Mouse (Mus musculus): ENCODE data around the gene Atg4b.
A peak's percentile ranks its signal among the peaks of the same experiment; 100 is the strongest.

Gene Atg4b

DNA sequence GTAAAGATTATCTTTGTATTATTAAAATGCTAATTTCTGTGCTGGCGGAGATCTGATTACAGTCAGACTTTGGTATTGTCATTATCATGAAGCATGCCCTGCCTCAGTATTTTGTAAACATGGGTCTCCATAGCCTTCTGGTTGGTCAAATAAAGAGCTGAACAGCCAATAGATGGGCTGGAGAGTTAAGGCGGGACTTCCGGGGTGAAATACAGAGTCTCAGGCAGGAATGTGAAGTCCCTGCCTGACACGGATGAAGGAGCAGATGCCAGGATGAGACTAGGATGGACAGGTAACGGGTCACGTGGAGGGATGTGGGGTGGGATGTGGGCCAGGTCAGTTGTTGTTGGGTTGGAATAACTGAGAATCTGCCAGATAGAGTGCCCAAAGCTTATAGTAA is at the start of gene Atg4b:
Gene Atg4b (plus strand): TSS at position 211 of the 400 bp plus-strand sequence.
- DNase-seq (ENCODE audit: low spot score): no peak

DNA sequence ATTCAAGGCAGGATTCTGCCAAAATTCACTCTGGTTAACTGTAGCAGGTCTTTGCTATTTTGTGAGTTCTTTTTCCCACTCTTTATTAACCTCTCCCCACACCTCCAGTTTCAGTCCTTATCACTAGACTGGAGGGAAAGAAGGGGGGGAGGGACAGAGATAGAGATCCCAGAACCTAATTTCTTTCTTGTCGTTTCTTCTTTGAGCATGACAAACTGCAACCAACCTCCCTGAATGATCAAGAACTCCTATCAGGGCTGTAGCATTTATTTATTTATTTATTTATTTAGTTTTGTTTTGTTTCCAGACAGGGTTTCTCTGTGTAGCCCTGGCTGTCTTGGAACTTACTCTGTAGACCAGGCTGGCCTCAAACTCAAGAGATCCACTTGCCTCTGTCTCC is 49.2 kb upstream of the Atg4b start:
- DNase-seq (ENCODE audit: low spot score): no peak

DNA sequence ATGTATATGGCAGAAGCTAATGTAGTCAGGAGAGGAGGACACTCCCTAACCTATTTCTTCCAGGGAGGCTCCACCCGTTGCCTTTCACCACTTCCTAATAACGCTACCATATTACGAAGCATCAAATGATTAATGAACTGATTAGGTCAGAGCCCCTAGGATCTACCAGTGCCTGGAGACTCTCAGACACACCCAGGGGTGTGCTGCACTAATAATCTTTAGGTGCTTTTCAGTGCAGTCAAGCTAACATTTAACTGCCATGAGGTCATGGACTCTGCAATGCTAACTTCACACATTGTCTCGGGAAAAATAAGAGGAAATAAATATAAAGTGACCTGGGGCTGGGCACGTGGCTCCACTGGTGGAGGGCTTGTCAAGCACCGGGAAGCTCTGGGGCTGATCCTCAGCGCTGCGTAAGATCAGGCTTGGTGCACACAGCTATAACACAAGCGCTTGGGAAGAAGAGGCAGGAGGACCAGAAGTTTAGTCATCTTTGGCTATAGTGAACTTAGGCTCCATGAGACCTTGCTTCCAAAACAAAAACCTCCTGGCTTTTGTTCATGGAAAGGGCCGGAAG is 47.7 kb upstream of the Atg4b start:
- no peak for DNase-seq (ENCODE audit: low spot score)

DNA sequence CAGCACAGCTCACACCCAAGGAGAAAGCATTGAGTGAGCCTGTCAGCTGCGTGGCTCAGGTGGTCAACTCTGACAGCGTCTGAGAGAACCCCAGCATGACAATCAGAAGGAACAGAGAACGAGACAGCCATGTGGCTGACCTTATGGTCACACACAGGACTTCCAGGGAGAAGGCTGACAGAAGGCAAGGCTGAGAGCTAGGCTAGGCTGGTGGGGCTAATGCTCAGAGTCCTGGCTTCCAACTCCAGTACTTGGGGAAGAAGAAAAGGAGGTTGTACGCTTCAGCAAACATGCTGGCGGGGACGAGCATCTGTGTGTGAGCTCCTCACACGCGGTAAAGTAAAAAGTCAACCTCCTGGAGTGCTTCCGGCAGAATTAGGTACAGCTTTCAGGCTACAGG is 47.0 kb upstream of the Atg4b start:
- DNase-seq (ENCODE audit: low spot score): no peak

DNA sequence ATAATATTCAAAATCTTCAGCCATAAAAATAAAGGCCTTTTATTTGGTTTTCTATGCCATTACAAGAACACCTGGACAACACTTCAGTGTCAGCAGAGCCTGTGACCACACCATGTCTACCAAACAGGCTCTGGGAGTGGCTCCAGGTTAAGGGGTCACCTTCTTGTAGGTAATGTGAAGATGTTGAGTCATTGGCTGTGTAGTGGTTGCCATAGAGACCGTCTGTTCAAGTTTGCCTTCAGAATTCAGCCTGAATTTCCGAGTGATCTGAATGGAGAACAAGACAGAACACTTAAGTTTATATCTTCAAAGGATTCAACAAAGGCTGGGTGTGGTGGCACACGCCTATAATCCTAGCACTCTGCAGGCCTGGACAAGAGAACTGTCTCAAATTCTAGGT is 45.9 kb upstream of the Atg4b start:
- DNase-seq (ENCODE audit: low spot score): no peak

DNA sequence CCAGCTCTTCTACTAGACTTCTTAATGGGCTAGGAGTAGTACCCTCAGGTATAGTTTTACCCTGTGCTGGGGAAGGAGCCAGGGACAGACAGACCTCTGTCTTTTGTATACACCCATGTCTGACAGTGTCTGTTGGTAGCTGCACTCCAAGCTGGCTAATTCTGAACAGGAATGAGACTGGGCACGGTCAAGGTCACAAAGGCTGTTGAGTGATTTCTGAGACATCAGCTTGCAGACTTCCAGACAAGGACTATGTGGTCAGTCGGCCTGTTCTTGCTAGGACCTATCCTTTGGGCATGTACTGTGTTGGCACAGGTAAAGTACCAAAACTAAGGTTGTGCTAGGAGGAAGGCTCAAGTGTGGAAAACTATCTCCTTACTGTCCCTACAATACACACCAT is 35.1 kb upstream of the Atg4b start:
- no peak for DNase-seq (ENCODE audit: low spot score)

DNA sequence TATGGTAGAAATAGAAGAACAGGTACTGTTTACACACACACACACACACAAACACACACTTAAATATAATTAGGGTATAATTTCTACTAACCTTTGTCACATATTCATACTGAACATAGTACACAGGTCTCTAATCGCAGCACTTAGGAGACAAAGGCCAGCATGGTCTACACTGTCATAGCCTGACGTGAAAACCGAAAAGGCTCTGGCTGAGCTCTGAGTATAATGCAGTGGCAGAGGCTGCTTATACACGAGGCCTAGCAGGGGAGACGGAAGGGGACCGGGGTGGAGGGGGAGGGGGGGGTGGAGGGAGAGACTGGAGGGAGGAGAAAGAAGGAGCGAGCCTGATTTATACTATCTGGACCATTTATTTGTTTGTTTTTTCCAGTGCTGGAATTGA is 29.7 kb upstream of the Atg4b start:
- DNase-seq (ENCODE audit: low spot score): no peak

DNA sequence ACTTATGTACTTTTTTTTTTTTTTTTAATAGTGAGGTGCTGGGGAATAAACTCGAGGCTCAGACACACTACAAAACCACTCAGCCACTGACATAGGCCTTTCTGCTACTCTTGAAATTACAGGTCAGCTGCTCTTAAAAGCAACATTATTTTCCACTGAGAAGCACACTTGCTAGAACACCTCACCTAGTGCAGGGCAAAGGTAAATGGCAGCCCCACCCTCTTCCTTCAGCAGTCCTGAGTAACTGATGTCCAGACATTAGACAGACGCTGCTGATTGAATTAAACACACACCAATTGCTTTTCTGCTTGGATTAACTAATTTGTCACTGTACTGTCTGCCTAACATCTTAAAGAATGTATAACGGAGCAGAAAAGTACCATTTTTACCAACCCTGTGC is 26.7 kb upstream of the Atg4b start:
- no peak for DNase-seq (ENCODE audit: low spot score)

DNA sequence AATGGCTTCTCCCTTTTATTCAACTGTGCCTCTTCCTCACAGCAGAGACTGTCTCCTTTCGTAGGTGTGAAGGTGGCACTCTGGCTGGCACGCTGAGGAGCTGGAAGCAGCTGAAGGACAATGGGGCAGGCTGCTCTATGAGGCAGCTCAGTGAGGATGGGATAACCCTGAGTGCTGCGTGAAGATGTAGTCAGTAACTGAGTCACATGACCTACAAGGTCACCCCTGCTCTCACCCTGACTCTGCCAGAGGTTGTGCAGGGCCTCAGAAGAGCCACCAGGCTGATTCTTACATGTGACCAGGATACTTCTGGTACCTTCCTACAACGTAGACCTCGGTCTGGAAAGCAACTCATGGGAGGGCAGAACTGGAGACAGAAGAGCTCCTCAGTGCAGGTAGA is 25.6 kb upstream of the Atg4b start:
- DNase-seq (ENCODE audit: low spot score): no peak

DNA sequence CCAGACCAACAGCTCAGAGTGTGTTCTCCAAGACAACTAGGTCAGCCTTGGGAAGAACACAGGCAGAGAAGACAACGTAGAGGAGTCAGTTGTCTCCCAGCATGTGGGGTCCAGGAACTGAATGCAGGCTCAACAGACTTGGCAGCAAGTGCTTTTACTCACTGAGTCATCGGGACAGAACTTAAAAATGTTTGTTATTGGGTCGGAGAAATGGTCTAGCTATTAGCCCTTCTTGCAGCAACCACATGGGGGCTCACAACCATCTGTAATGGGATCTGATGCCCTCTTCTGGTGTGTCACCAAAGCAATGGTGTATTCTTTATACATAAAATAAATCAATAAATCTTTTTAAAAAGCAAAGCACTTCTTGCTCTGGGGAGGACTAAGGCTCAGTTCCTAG is 25.2 kb upstream of the Atg4b start:
- DNase-seq (ENCODE audit: low spot score): no peak

DNA sequence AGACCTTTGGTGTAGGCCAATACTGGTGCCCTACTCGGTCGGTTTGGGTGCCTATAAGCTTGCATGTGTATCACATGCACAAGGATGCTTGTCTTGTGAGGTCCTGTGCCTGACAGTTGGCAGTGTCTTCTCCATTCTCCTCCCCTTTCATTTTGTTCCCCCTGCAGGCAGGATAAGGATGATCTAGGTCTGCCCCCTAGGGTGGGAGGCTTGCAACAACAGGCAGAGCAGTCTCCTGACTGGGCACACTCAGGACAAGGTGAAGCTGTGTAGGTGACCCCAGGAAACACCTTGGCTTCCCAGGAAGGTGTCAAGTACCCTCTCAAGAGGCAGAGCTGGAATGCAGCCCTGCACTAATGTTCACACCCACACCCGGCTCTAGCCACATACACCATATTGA is 24.3 kb upstream of the Atg4b start:
- peak; percentile 28 for DNase-seq (ENCODE audit: low spot score)

DNA sequence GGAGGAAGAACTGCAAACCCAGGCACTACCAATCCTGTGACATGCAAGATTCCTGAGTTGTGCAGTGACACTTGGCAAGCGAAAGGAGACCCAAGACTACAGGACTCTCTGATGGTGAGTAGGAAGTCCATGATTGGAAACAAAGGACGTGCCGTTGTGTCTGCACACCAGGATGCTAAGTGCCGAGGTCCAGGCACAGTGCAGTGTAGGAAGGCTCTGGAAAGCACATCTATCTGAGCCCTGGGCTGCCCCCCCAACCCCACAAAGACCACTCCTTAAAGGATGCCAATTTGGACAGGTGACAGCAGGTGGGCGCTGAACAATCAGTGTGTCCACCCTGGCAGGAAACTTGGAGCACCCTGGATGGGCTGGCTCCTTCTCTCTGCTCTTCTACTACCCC is 20.2 kb upstream of the Atg4b start:
- no peak for DNase-seq (ENCODE audit: low spot score)

DNA sequence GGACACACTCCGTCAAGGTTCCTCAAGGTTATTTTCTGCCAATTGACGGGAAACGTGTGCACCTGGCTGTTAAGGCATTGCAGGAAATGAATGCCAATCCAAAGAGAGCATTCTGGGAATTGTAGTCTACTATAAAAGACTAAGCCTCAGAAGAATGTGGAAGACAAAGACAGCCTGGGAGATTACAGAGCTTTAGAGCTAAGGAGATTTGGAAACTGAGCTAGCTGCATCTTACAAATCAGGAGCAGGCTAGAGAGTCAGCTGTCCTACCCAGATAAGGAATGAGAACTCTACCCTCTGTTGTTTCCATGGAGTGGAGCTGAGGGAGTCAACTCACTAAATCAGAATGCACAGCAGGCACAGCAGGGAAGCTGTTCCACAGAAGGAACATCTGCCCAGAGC is 19.4 kb upstream of the Atg4b start:
- DNase-seq (ENCODE audit: low spot score): no peak

DNA sequence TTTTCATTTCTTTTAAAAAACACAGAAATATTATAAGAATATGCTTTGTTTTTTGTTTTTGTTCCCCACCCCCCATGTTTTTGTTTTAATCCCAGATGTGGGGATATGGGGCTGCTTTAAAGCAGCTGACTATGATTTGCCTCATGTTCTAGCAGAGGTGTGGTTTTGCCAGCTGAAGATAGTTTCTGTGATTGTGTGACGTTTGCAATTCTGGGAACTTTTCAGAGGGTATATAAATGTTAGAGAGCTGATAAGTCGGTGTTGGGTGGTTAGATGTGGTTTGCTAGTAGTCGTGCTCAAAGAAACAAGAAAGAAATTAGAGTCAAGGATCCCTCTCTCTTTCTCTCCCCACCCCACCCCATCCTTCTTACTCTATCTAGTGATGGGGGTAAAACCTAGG is 15.4 kb upstream of the Atg4b start:
- DNase-seq (ENCODE audit: low spot score): peak; percentile 22

DNA sequence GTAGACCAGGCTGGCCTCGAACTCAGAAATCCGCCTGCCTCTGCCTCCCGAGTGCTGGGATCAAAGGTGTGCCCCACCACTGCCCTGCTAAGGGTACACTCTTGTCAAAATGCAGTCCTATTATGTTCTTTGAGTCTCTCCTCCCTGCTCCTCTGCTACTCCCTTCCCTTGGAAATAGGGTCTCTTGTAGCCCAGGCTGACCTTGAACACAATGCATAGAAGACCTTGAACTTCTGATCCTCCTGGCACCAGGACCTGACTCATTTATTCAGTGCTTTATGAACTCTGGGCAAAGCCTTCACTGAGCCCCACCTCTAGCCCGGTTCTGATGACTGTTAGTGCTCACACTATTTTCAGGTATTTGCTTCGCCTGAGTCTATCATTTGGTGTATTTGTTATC is 13.6 kb upstream of the Atg4b start:
- DNase-seq (ENCODE audit: low spot score): no peak

DNA sequence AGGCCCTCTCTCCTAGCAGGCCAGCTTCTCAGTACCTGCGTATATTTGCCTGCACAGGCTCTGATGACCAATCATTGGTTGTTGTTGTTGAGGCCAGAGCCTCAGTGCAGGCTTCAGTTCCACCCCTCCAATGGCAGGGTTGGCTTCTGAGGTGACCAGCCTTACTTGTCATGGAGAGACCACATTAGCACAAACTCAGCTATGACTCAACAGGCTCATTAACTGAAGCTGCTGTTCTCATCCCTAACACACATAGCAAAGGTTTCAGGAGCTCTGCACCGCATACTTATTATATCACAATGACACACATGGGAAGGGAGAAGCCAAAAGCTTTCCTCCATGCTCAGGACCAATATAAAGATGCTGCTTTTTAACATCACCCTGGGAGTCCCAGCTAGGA is 10.6 kb upstream of the Atg4b start:
- no peak for DNase-seq (ENCODE audit: low spot score)

DNA sequence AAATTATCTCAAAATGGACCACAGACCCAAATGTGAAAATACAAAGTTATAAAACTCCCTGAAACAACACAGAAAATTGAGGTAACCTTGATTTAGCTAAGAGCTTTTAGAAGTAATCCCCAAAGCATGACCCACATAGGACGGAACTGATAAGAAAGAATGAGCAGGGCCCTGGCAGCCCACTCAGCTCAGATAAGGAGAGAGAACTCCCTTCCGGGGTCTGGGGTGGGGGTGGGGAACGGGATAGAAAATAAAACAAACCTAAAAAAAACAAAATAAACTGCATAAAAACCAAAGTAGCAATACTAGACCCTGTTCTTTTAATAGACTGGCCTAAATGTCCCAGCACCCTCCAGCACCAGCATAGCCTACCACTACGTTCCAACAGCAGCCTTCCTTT is 9.3 kb upstream of the Atg4b start:
- no peak for DNase-seq (ENCODE audit: low spot score)

DNA sequence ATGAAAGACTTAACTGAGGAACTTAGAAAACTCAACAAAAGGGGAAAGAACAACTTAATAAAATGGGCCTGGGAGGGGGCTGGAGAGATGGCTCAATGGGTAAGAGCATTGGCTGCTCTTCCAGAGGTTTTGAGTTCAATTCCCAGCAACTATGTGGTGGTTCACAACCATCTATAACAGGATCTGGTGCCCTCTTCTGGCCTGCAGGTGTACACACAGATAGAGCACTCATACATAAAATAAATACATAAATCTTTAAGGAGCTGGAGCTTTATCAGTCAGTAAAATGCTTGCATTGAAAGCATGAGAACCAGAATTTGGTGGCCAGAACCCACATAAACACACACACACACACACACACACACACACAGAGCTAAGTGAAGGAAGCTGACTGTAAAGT is 8.4 kb upstream of the Atg4b start:
- peak; percentile 7 for DNase-seq (ENCODE audit: low spot score)

DNA sequence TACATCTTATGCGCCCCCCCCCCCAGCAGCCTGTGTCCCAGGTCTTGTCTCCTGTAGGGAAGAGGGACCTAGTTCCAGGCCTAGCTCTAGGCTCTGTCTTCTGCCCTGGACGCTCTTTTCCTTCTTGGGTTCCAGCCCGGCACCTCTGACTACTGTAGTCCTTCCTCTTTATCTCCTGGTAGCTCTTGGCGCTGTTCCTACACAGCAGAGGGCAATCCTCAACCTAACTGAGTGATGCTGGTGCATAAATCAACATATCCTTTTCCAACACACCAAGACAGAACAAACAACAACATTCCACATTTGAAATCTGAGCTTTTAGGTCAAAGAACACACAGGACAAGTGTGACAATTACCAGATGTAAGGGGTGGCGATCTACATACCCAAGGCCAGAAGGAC is 5.1 kb upstream of the Atg4b start:
- DNase-seq (ENCODE audit: low spot score): no peak

DNA sequence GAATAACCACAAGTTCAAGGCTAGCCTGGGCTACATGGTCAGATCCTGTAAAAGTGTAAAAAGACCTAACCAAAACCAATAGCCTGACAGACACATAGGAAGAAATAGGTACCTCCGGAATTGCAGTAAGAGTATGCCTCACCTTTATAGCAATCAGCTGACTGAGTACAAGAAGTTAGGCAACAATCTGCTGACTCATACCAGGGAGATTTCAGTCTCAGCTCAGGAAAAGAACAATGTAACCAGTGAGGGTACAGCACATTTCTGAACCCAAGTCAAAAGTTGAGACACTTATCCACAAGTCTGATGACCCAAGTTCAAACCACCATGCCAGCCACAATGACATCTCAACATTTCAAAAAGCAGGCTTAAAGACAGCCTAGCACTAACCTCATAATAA is 2.8 kb upstream of the Atg4b start:
- no peak for DNase-seq (ENCODE audit: low spot score)

DNA sequence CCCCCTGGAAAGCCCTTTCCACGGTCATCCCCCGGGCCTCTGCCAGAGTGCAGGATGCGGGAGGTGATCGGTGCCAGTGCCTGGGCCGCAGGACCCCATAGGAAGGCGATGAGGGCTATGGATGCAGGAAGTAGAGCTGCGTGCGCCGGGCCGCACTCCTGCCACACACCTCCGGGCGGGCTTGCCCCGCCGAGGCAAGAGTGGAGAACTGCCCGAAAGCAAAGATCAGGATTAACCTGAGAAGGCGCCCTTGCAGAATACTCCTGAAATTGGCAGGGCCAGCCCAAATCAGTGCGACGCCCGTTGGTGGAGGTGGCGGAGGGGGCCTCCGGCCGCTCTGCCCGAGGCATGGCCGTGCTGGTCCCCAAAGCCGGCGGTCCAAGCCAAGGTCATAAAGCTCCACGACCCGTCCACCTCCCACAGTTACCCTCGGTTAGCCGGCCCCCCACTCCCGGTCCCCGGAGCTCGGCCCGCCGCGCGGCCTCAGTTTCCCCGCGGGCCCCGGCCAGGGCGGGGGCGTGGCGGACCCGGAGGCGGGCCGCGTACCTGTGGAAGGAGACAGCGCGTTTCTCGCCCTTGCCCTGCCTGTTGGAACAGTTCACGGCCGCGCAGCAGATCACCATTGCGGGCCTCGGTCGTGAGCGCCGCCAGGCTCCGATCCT is 2.7 kb downstream of the Atg4b start:
- DNase-seq (ENCODE audit: low spot score): peak; percentile 24

DNA sequence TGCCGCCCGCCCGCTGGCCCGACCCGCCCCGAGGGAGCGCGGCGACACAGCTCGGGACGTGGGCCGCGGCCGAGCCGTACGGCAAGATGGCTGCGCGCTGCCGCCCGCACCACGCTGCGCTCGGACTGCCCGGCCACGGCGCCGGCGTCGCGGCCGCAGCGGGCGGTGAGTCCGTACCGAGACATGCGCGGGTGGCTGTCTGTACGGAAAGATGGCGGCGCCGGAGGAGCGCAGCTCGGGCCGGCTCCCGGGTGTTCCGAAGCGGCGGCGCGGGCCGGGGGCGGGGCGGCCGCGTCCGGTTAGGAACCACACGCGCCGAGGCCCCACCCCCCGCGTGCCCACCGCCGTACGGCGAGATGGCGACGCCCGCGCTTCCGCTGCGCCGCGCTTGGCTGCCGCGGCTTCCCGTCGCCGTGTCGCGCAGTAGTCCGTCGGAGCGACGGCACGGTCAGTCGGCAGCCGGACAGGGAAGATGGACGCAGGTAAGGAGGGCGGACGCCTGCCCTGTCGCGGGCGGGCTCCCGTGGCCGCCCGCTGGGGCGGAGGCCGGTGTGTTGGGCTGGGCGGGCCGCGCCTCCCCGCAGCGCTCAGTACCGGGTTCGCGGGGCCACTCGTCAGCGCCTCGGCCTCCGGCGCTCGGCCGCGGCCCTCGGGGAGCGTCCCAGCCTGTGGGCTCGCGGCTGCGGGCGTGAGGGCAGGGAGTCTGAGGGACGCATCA is 3.4 kb downstream of the Atg4b start, which contains the start of gene Thap4:
Gene Thap4 (minus strand): TSS at position 292 of the 718 bp plus-strand sequence.
- peak; percentile 80 for DNase-seq (ENCODE audit: low spot score)

DNA sequence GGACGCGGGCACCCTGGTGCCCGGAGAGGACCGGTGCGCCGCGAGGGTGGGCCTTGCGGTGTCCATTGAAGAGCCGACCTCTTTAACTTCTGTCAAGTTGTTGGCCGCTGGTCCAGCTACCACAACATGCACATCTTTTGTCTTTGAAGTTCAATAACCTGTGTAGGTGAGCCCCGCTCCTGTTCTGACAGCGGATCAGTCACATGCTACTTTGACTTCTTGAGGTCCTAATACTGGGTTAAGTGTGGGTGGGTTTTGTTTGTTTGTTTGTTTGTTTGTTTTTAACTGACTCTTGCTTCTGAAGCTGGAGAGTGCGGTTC is 4.0 kb downstream of the Atg4b start:
- no peak for DNase-seq (ENCODE audit: low spot score)

DNA sequence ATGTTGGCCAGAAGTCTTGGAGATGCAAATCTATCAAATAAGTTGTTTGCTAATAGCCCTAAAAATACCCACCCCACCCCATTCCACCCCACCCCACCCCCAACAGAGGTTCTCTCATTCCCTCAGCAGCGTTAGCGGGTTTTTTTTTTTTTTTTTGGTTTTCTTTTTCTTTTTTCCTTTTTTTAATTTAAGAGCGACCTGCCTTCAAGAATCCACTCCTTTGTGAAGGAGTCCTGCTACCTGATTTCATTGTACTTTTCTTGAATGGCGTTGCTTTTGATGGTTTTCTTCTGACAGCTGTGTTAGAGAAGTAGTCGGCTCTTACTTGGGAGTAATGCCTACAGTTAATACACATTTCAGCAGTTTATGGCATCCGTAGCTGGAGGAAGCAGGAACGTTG is 4.3 kb downstream of the Atg4b start:
- no peak for DNase-seq (ENCODE audit: low spot score)

Data from T-cell, adult 2 months (primary cell).